Mouse (Mus musculus) heart, postnatal 0 days (tissue): ENCODE data around the gene St8sia1.

Experiments
- CTCF ChIP-seq: IDR thresholded peaks from 2 replicates; pipeline ENCODE4 v1.5.1; 2016; ENCODE audit warnings: antibody characterized with exemption, control low read depth, low read depth
- EP300 ChIP-seq: IDR thresholded peaks from 2 replicates; pipeline ENCODE4 v1.6.1; 2016; ENCODE audit warnings: antibody characterized with exemption, low read depth

DNA sequence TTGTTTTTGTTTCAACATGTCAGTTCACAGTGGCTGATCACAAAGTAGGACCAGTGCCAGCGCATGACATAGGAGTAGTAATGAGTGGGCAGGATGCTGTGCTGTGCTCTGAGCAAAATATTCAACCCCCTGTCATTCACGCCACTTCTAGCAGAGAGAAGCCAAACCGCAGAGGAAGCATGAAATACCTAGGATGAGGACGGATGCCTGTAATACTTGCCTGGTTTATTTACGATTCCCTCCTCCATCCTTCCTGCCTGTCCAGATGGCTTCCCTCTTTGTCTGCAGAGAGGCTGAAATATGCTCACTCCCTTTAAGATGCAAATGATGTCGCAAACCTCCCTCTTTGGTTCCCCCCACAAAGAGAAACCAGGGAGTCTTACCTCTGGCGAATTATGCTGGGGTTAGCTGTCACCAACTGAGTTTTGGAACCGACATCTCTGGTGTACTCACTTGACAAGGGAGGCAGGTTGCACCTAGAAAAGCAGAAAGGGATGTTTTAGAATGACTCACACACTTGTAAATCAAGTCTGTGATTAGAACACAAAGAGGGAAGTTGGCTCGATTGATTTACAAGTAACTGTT lies 96.7 kb downstream of the St8sia1 start:
- TF ChIP-seq CTCF (no peak), EP300 (no peak)
